Mouse (Mus musculus) lung, embryonic 16.5 days (tissue): ENCODE data around the gene Lmtk3. TPM values are rescaled to one million over a fixed set of nuclear protein-coding genes. Genes with fewer than 3 reads are reported as not detected.

Source experiments
- ATAC-seq: fragments of 200-750 bp; cut with Nextera tagmentation; 2 replicates; pipeline ENCODE4 v1.8.0; 2017; ENCODE audit warnings: low read depth, mild to moderate bottlenecking, moderate library complexity
- H3K27ac ChIP-seq: fragments of 300-500 bp; sonication (generic); 2 replicates; pipeline ENCODE4 v1.5.1; 2014; ENCODE audit warnings: mild to moderate bottlenecking, control low read depth, low read length
- H3K27me3 ChIP-seq: fragments of 300-500 bp; sonication (generic); 2 replicates; pipeline ENCODE4 v1.6.1; 2014; ENCODE audit warnings: low read depth, low read length, mixed read lengths; ENCODE audit not compliant: control insufficient read depth, insufficient read depth
- H3K36me3 ChIP-seq: fragments of 300-500 bp; sonication (generic); 2 replicates; pipeline ENCODE4 v1.6.1; 2014; ENCODE audit warnings: low read length; ENCODE audit not compliant: control insufficient read depth, insufficient read depth
- H3K4me1 ChIP-seq: fragments of 300-500 bp; sonication (generic); replicated peaks from 2 replicates; pipeline ENCODE4 v1.6.1; 2014; ENCODE audit warnings: low read length, mixed read lengths; ENCODE audit not compliant: control insufficient read depth, insufficient read depth
- H3K4me2 ChIP-seq: fragments of 300-500 bp; sonication (generic); 2 replicates; pipeline ENCODE4 v1.6.1; 2014; ENCODE audit warnings: low read depth, low read length, control low read depth
- H3K4me3 ChIP-seq: fragments of 300-500 bp; sonication (generic); 2 replicates; pipeline ENCODE4 v1.5.1; 2014; ENCODE audit warnings: mild to moderate bottlenecking, low read length, control low read depth
- H3K9ac ChIP-seq: fragments of 300-500 bp; sonication (generic); 2 replicates; pipeline ENCODE4 v1.6.1; 2014; ENCODE audit warnings: low read length, control low read depth
- H3K9me3 ChIP-seq: fragments of 300-500 bp; sonication (generic); 2 replicates; pipeline ENCODE4 v1.6.1; 2016; ENCODE audit warnings: low read length; ENCODE audit not compliant: control insufficient read depth
- WGBS: fragments of 180-500 bp; shearing (Covaris S2); extraction: QIAGEN DNeasy Blood & Tissue Kit; methylation state at CpG from one replicate; pipeline ENCODE4 v1.1.7; 2014; 5-methylcytosine and 5-hydroxymethylcytosine counted together
- polyA plus RNA-seq: library from polyadenylated mRNA; unstranded; fragments of >200 nt; fragmentation: Nextera tagmentation; extraction: Ambion mirVana; gene quantifications from 2 replicates; pipeline ENCODE4 v1.2.1, GENCODE M21; 2015

Lmtk3 gene
- polyA plus RNA-seq, 1 experiment from 2014 or later: 0.72 TPM

GRCm38 (mm10) chr7:45797661-45798510 is 14.3 kb downstream of the Lmtk3 start:
- peak overlapping the region; percentile 64 for H3K4me2 ChIP-seq
- H3K9ac ChIP-seq: peak overlapping the region; percentile 68
- H3K9me3 ChIP-seq: no peaks in the 10 kb centered on the region
- peaks cover 22% of the 10 kb centered on the region for H3K4me1 ChIP-seq
- ATAC-seq: no peak
- 2% methylated on average over 55 of the region's 60 CpGs for WGBS
- H3K27me3 ChIP-seq: peaks cover 25% of the 10 kb centered on the region
- peak overlapping the region; percentile 51 for H3K4me3 ChIP-seq
- H3K36me3 ChIP-seq: no peaks in the 10 kb centered on the region
- H3K27ac ChIP-seq: no peak overlapping the region

- H3K36me3 ChIP-seq: no peaks in the 10 kb centered on the region
- H3K9ac ChIP-seq: peak overlapping the region; percentile 68
- WGBS: under 1% methylated on average over 19 of the region's 19 CpGs
- peaks cover 25% of the 10 kb centered on the region for H3K27me3 ChIP-seq
- peak overlapping the region; percentile 51 for H3K4me3 ChIP-seq
- H3K9me3 ChIP-seq: no peaks in the 10 kb centered on the region
- no peak overlapping the region for H3K27ac ChIP-seq
- H3K4me1 ChIP-seq: peaks cover 22% of the 10 kb centered on the region
- peak overlapping the region; percentile 64 for H3K4me2 ChIP-seq
- peak; percentile 10; the same call in 1 of the 2 replicates for ATAC-seq
Measured at GRCm38 (mm10) chr7:45798511-45798836, 14.9 kb downstream of the Lmtk3 start.

- ATAC-seq: no peak
- WGBS: 45% methylated on average over 7 of the region's 7 CpGs
- peaks cover 22% of the 10 kb centered on the region for H3K4me1 ChIP-seq
Measured at GRCm38 (mm10) chr7:45798931-45799330, 15.4 kb downstream of the Lmtk3 start.

GRCm38 (mm10) chr7:45800001-45800400 is 16.5 kb downstream of the Lmtk3 start:
- peaks cover 22% of the 10 kb centered on the region for H3K4me1 ChIP-seq
- peak overlapping the region; percentile 62 for H3K4me2 ChIP-seq
- no peaks in the 10 kb centered on the region for H3K36me3 ChIP-seq
- H3K4me3 ChIP-seq: peak overlapping the region; percentile 42
- 33% methylated on average over 7 of the region's 7 CpGs for WGBS
- H3K27ac ChIP-seq: peak overlapping the region; percentile 36
- H3K9me3 ChIP-seq: no peaks in the 10 kb centered on the region
- H3K27me3 ChIP-seq: peaks cover 25% of the 10 kb centered on the region
- ATAC-seq: peak; percentile 24; the same call in 1 of the 2 replicates
- peak overlapping the region; percentile 52; the same call in 1 of the 2 replicates for H3K9ac ChIP-seq

More at GRCm38 (mm10) chr7:45798931-45799330, 15.4 kb downstream of the Lmtk3 start:
- H3K36me3 ChIP-seq: no peaks in the 10 kb centered on the region
- no peaks in the 10 kb centered on the region for H3K9me3 ChIP-seq
- peaks cover 25% of the 10 kb centered on the region for H3K27me3 ChIP-seq
- peak overlapping the region; percentile 51 for H3K4me3 ChIP-seq
- H3K9ac ChIP-seq: no peak overlapping the region
- H3K27ac ChIP-seq: no peak overlapping the region; the same call in 1 of the 2 replicates
- peak overlapping the region; percentile 64 for H3K4me2 ChIP-seq

GRCm38 (mm10) chr7:45800546-45801204 is 17.1 kb downstream of the Lmtk3 start:
- H3K4me3 ChIP-seq: peak overlapping the region; percentile 42
- peaks cover 25% of the 10 kb centered on the region for H3K27me3 ChIP-seq
- 8% methylated on average over 22 of the region's 25 CpGs for WGBS
- H3K4me1 ChIP-seq: peaks cover 22% of the 10 kb centered on the region
- peak overlapping the region; percentile 52 for H3K9ac ChIP-seq
- ATAC-seq: peak; percentile 84
- H3K27ac ChIP-seq: peak overlapping the region; percentile 65
- peak overlapping the region; percentile 62 for H3K4me2 ChIP-seq
- no peaks in the 10 kb centered on the region for H3K36me3 ChIP-seq
- no peaks in the 10 kb centered on the region for H3K9me3 ChIP-seq

GRCm38 (mm10) chr7:45801348-45801747 is 17.8 kb downstream of the Lmtk3 start:
- Histone ChIP-seq H3K27me3 (peaks cover 25% of the 10 kb centered on the region), H3K9ac (0 out of 2 replicates have a peak overlapping the region, but pooled peaks have one; percentile 29), H3K27ac (peak overlapping the region; percentile 65; the same call in 1 of the 2 replicates), H3K4me1 (peaks cover 22% of the 10 kb centered on the region), H3K4me2 (peak overlapping the region; percentile 62), H3K4me3 (peak overlapping the region; percentile 42), H3K9me3 (no peaks in the 10 kb centered on the region), H3K36me3 (no peaks in the 10 kb centered on the region)
- ATAC-seq: peak; percentile 58
- WGBS: under 1% methylated on average over 12 of the region's 12 CpGs

GRCm38 (mm10) chr7:45802551-45802950 is 19.0 kb downstream of the Lmtk3 start:
- Histone ChIP-seq H3K4me2 (no peak overlapping the region), H3K4me3 (no peak overlapping the region), H3K27ac (no peak overlapping the region), H3K4me1 (peaks cover 22% of the 10 kb centered on the region), H3K36me3 (peaks cover 9% of the 10 kb centered on the region), H3K27me3 (peaks cover 17% of the 10 kb centered on the region), H3K9ac (no peak overlapping the region), H3K9me3 (no peaks in the 10 kb centered on the region)
- ATAC-seq: no peak
- 87% methylated on average over 6 of the region's 6 CpGs for WGBS

- ATAC-seq: no peak
- peaks cover 40% of the 10 kb centered on the region for H3K36me3 ChIP-seq
- H3K27ac ChIP-seq: no peak overlapping the region
- no peaks in the 10 kb centered on the region for H3K9me3 ChIP-seq
- no peak overlapping the region for H3K9ac ChIP-seq
- WGBS: 44% methylated on average over 5 of the region's 5 CpGs
- 0 out of 2 replicates have a peak, but pooled peaks cover 2% of the 10 kb centered on the region for H3K4me1 ChIP-seq
- no peak overlapping the region for H3K4me2 ChIP-seq
- H3K27me3 ChIP-seq: no peaks in the 10 kb centered on the region
- no peak overlapping the region for H3K4me3 ChIP-seq
Measured at GRCm38 (mm10) chr7:45805941-45806340, 22.4 kb downstream of the Lmtk3 start.

GRCm38 (mm10) chr7:45808471-45808870 is 24.9 kb downstream of the Lmtk3 start:
- Histone ChIP-seq H3K9ac (no peak overlapping the region), H3K4me2 (no peak overlapping the region), H3K4me1 (peaks cover 9% of the 10 kb centered on the region), H3K4me3 (no peak overlapping the region), H3K27me3 (no peaks in the 10 kb centered on the region), H3K9me3 (no peaks in the 10 kb centered on the region), H3K36me3 (peaks cover 56% of the 10 kb centered on the region), H3K27ac (no peak overlapping the region)
- ATAC-seq: no peak
- 50% methylated on average over 10 of the region's 11 CpGs for WGBS
